Mouse (Mus musculus) embryonic fibroblast, embryonic 13.5 days (primary cell): ENCODE measurements around the gene Mmd2. TPM values are rescaled to one million over a fixed set of nuclear protein-coding genes. Genes with fewer than 3 reads are reported as not detected.

Source experiments
- H3K27ac ChIP-seq: 2 replicates; pipeline ENCODE4 v1.5.1; 2012; ENCODE audit warnings: low read length, control low read depth, inconsistent platforms; ENCODE audit not compliant: insufficient read depth
- H3K4me1 ChIP-seq: 2 replicates; pipeline ENCODE4 v1.6.1; 2011; ENCODE audit warnings: low read length; ENCODE audit not compliant: control insufficient read depth, insufficient read depth
- H3K4me3 ChIP-seq: 2 replicates; pipeline ENCODE4 v1.5.1; 2011; ENCODE audit warnings: mild to moderate bottlenecking, control low read depth, low read length; ENCODE audit not compliant: insufficient read depth
- CTCF ChIP-seq: IDR thresholded peaks from 2 replicates; pipeline ENCODE4 v1.5.1; 2011; ENCODE audit warnings: mild to moderate bottlenecking, control low read depth, low read length, moderate library complexity, borderline replicate concordance; ENCODE audit not compliant: insufficient read depth
- POLR2A ChIP-seq: IDR thresholded peaks from 2 replicates; pipeline ENCODE4 v1.6.1; 2011; ENCODE audit warnings: low read depth, mild to moderate bottlenecking, control low read depth, low read length, moderate library complexity
- polyA plus RNA-seq: library from polyadenylated mRNA; stranded (reverse); fragments of >200 nt; gene quantifications from 2 replicates; pipeline ENCODE4 v1.2.4, GENCODE M21; 2011; ENCODE audit warnings: low read depth; ENCODE audit not compliant: missing spikeins, insufficient read length

The Mmd2 gene
- polyA plus RNA-seq, 1 experiment: not detected

DNA sequence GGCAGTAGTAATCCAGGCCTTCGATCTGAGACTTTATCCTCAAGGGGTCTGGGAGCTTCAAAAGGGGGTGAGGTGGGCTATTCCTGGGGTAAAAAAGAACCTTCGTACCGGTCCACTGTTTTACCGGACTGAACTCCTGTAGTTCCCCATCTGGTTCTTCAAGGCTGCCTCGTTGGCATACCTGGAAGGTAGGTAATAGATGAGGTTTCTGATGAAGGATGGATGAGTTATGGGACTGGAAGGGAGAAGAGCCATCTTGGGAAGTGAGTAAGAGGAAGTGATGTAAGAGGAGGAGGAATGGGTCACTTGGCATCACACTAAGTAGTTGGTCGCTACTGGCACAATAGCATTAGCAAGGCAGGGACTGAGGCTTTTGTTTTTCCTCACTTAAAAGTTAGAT lies 21.6 kb upstream of the Mmd2 start:
- TF ChIP-seq POLR2A (peak; percentile 63), CTCF (no peak)
- H3K27ac ChIP-seq: peak overlapping the region; percentile 1; the same call in 1 of the 2 replicates

DNA sequence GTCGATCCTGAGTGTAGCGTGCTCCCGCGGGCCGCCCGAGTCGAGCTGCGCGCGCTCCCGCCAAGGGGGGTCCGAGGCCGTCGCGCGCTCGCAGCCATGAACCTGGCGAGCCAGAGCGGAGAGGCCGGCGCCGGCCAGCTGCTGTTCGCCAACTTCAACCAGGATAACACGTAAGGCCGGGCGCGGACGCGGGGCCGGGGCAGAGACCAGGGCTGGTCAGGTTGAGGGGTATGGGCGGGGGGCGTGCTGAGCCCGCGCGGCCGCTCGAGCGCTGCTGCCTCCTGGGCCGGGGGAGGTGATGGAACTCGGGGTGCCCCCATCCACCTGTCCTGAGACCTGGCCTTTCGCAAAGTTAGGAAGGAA lies 21.0 kb upstream of the Mmd2 start:
- Histone ChIP-seq H3K4me1 (no peaks in the 10 kb centered on the region), H3K27ac (peak overlapping the region; percentile 1; the same call in 1 of the 2 replicates), H3K4me3 (peak overlapping the region; percentile 93)
- no peak for TF ChIP-seq POLR2A
- no peak for TF ChIP-seq CTCF

More for the DNA sequence above, 21.6 kb upstream of the Mmd2 start:
- H3K4me3 ChIP-seq: peak overlapping the region; percentile 93
- H3K4me1 ChIP-seq: no peaks in the 10 kb centered on the region

DNA sequence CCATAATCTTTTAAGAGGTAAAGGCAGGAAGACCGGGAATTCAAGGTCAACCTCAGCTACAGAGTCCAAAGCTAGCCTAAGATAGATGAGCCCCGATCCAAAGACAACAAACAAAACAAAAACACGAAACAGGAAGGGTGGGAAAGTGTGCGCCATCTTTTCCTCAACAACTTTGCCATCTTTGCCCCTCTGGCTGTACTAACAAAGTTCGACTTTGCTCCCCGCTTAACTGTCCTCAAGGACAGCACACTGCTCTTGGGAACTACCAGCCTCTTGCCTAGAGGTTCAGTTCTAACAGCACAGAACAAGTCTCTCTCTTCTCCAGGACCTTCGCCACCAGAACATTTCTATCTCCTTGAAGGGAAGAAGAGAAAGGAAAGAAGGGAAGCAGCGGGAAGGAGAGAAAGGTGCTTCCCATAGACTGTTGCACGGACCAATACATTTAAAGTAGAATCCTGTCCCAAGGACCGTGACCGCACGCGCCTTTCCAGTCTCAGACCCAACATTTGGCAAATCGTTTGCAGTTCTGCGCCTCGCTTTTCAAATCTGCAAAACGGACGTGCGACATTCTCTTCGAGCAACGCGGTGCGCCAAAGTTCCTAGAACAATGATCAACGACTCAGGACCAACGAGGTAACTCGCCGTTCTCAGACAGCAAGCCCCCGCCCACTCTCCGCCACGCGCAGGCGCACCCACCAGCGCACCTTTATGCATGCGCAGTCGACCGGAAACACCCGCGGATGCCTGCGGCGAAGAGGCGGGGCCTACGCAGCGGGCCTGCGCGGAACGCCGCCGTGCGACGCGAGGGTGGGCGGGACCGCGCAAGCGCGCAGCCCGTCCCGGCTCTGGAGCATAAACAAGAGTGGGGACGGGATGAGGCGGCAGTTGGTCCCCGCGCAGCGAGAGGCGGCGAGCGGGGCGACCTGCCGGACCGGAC lies 20.4 kb upstream of the Mmd2 start:
- peak overlapping the region; percentile 93 for H3K4me3 ChIP-seq
- TF ChIP-seq CTCF (no peak), POLR2A (peak; percentile 96)
- peak overlapping the region; percentile 39 for H3K27ac ChIP-seq
- H3K4me1 ChIP-seq: no peaks in the 10 kb centered on the region

DNA sequence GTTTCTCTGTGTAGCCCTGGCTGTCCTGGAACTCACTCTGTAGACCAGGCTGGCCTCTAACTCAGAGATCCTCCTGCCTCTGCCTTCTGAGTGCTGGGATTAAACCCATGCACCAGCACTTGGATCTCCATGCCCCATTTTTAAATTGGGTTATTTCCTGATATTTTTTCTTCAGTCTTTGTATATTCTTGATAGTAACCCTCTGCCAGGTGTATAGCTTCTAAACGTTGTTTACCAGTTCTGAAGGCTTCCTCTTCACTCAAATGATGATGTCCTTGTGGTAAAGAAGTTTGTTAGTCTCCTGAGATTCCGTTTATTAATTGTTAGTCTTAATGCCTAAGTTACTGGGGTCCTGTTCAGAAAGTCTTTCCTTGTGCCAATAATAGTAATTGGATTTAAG lies 18.8 kb upstream of the Mmd2 start, which contains the start of gene Wipi2:
Wipi2 (plus strand) TSS at position 301 of the 400 bp plus-strand sequence.
- Histone ChIP-seq H3K27ac (0 out of 2 replicates have a peak within 1 kb of the TSS, but pooled peaks have one; percentile 39), H3K4me3 (peak within 1 kb of the TSS; percentile 71), H3K4me1 (no peaks in the 10 kb centered on the region)
- TF ChIP-seq POLR2A (no peak), CTCF (no peak)

DNA sequence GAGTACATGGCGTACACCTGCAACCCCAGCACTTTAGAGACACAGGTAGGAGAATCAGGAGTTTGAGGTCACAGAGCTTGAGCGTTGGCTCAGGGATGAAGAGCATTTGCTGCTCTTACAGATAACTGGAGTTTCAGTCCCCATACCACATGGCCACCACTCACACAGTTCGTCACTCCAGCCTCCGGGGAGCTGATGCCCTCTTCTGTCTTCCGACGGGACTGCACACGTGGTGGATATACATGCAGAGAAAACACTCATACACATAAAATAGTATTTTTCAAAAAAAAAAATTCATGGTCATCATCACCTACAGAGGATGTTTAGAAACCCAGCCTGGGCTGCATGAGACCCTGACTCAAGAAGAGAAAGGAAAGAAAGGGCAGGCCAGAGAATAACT lies 14.5 kb upstream of the Mmd2 start:
- Histone ChIP-seq H3K4me1 (no peaks in the 10 kb centered on the region), H3K4me3 (no peak overlapping the region), H3K27ac (no peak overlapping the region)
- TF ChIP-seq POLR2A: no peak
- no peak for TF ChIP-seq CTCF

DNA sequence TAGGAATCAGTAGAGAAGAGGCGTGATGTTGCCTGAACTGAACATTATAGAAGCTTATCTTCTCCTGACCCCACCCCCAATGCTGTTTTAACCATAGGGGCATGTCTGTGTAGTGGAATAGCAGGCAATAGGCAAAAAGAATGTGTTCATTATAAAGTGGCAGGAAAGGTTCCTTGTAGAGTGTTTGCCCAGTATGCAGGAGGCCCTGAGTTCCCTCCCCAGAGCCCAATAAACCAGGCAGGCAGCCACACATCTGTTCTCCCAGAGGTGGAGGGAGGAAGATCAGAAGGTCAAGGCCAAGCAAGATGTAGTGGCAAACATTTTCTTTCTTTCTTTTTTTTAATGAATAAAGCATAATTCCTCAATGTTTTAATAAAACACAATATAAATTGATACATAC lies 13.5 kb upstream of the Mmd2 start:
- Histone ChIP-seq H3K4me1 (no peaks in the 10 kb centered on the region), H3K27ac (no peak overlapping the region), H3K4me3 (no peak overlapping the region)
- TF ChIP-seq CTCF (no peak), POLR2A (no peak)

DNA sequence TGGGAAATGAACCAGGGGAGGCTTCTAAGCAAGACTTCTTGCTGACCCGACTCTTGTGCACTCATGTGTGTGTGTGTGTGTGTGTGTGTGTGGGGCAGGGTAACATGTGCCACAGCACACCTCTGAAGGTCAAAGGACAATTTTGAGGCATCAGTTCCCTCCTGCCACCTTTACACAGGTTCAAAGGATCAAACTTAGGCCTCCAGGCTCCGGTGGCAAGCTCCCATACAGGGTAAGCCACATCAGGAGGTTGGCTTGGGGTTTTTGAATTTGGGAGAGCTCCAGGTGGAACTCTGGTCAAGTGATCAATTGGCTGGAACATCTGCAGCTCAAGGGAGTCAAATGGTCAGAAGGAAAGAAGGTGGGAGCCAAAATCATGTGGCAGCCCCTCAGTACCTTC lies 12.8 kb upstream of the Mmd2 start:
- H3K27ac ChIP-seq: no peak overlapping the region
- no peak overlapping the region for H3K4me3 ChIP-seq
- TF ChIP-seq POLR2A: no peak
- TF ChIP-seq CTCF: no peak
- no peaks in the 10 kb centered on the region for H3K4me1 ChIP-seq

DNA sequence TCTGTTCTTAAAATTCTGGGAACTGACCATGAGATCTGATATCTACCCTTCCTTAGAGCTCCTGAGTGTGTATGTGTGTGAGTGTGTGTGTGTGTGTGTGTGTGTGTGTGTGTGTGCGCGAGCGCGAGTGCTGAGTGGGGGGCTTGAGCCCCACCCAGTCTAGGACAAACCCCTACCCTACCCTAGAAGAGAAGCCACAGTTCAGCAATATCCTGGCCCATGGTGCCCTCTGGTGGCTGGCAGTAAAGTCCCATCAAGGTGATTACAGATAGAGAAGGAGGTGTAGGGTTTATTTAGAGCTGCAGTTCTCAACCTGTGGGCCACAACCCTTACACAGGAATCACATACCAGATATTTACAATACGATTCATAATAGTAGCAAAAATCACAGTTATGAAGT lies 11.3 kb upstream of the Mmd2 start:
- Histone ChIP-seq H3K4me1 (no peaks in the 10 kb centered on the region), H3K4me3 (no peak overlapping the region), H3K27ac (no peak overlapping the region)
- TF ChIP-seq POLR2A (no peak), CTCF (peak; percentile 60; the same call in 1 of the 2 replicates)

- no peaks in the 10 kb centered on the region for H3K4me1 ChIP-seq
- H3K4me3 ChIP-seq: no peak overlapping the region
- H3K27ac ChIP-seq: no peak overlapping the region
- TF ChIP-seq CTCF: no peak
- no peak for TF ChIP-seq POLR2A
These were observed 7.7 kb upstream of the Mmd2 start for GRCm38 (mm10) chr5:142616326-142616725.

DNA sequence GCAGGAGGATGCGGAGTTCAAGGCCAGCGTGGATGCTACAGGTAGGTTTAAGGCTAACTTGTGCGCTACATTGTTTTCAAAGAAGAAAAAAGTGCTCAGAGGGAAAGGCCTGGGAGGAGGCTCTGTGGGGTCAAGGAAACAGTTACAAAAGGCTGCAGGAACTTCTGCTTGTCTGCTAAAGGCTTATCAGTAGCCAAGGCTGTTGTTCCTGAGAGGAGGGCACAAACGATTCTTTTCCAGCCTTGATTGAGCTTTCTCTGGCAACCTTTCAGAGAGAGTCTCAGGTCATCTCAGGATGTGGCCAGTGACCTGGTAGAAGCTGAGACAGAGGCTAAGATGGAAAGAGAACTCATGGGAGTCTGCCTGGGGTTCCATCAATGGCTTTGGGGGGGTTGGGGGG lies 7.0 kb upstream of the Mmd2 start:
- Histone ChIP-seq H3K27ac (no peak overlapping the region), H3K4me1 (no peaks in the 10 kb centered on the region), H3K4me3 (no peak overlapping the region)
- TF ChIP-seq CTCF (no peak), POLR2A (no peak)
